Mouse (Mus musculus) brain, embryonic 14.5 days (tissue): Measurements from ENCODE around the gene BC048403.

Experiments used
- CTCF ChIP-seq: fragments of 200-500 bp; IDR thresholded peaks from 2 replicates; pipeline ENCODE4 v1.5.1; 2012; ENCODE audit warnings: inconsistent platforms, mild to moderate bottlenecking, moderate library complexity, borderline replicate concordance; ENCODE audit not compliant: insufficient read depth, insufficient read length; ENCODE audit errors: extremely low read depth
- POLR2A ChIP-seq: fragments of 200-500 bp; IDR thresholded peaks from 2 replicates; pipeline ENCODE4 v1.6.1; 2012; ENCODE audit warnings: mild to moderate bottlenecking, inconsistent platforms, borderline replicate concordance; ENCODE audit not compliant: poor library complexity, insufficient read depth, insufficient read length, severe bottlenecking; ENCODE audit errors: extremely low read depth

DNA sequence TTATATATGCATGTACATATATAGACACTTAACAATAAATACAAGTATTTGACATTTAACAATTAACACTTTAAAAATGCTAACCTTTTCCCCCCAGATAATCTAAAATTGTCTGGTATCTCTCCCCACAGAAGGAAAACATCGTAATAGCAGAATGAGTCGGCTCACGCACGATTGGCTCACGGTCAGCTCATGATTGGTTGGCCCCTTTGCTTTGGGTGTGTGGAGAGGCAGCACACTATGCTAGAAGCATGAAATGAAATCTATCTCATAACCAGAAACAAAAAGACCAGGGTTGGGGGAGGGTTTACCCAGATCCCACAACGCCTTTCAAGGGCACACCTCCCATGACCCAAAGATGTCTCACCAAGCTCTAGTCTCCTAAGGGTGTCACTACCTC is 34.9 kb upstream of the BC048403 start:
- TF ChIP-seq POLR2A (no peak), CTCF (no peak)
